Mouse (Mus musculus): ENCODE results near the gene Galr3. TPM values are rescaled to one million over a fixed set of nuclear protein-coding genes. Genes with fewer than 3 reads are reported as not detected.
"Not testable (repeated sequence)": the region's sequence is repeated elsewhere in the genome, so short reads cannot be mapped to it uniquely, and the experiment has no call there.

Gene Galr3
- total RNA-seq, 2 experiments from 2014 or later: 0.84 TPM; not detected in 1

DNA sequence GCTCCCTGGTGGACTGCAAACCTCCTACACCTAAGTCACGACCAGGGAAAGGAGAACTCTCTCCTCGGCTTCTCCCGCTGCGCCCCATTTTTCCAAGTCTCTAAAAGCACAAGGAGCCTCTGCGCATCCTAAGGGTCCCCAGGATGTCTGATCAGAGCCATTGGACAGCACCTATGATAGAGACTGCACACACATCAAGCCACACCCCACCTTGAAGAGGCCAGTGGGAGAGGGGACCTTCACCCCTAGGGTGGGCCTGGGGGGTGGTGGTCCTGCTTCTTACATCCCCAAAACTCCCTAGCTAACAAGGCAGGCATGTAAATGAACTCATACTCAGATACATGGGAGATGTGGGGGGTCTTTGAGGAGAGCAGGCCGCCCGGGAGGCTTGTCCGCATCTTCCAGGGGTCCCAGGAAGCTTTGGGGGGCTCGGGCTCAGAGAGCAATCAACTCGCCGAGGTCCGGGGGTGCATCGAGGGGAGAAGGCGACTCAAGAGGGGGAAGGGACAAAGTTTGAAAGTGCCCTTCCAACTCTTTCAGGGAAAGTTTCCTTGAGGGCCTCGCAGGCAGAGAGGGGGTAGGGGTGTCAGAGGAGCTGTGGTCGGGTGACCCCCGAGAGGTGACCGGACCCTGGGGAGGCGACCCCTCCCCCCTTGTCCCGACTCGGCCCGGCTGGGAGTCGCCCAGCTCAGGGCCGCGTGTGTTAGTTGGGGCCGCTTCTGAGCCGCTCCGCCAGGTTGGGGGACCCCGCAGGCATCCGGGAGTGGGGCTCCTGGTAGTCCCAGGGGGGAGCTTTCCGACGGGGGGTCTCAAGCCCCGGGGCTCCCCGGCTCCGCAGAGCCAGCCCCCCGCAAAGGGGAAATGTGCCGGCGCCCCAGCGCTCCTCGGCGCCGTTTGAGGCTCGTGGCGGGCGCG is 14.1 kb upstream of the Galr3 start:
- TF ChIP-seq CTCF (IDR thresholded peaks at IDR 0.05): no peak
- peak overlapping the region; percentile 99 for H3K27ac ChIP-seq
- peak overlapping the region; percentile 66 for H3K4me3 ChIP-seq
- intact Hi-C loops (cut with DNase I): loop anchor here (2.0 kb wide), 1 partner anchor 39 kb away; no protein-coding TSS in a partner anchor
- DNase-seq (ENCODE audit: extremely low spot score in 1 of 2, low spot score in 2 of 2): no peak

DNA sequence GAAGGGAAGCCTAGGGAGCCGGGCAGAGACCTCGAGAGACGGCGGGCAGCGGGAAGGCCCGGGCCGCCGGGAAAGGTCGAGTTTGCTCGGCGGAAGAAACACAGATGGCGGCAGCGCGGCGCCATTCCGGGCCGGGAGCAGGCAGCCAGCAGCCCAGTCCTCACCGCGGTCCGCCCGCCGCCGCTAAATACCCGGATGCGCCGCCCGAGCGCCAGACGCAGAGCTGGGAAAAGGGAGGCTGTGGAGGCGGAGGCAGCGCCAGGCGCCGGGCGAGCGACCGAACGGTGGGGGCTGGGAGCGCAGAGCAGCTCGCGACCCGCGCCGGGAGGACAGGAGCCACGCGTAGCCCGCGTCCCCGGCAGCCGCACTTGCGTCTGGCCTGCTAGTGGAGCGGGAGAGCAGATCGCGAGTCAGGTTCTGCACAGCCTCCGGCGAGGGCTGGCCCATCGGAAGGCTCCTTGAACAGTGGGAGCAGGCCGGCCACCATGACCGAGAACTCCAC is 13.4 kb upstream of the Galr3 start, which contains the start of gene H1f0:
H1f0 (plus strand) TSS at position 214 of the 502 bp plus-strand sequence.
- TF ChIP-seq CTCF (IDR thresholded peaks at IDR 0.05): no peak
- Histone ChIP-seq H3K27ac (peak within 1 kb of the TSS; percentile 99), H3K4me3 (peak within 1 kb of the TSS; percentile 66)
- intact Hi-C loops (cut with DNase I): no loop called here
- DNase-seq (ENCODE audit: extremely low spot score in 1 of 2, low spot score in 2 of 2): peak; percentile 94 to 97

DNA sequence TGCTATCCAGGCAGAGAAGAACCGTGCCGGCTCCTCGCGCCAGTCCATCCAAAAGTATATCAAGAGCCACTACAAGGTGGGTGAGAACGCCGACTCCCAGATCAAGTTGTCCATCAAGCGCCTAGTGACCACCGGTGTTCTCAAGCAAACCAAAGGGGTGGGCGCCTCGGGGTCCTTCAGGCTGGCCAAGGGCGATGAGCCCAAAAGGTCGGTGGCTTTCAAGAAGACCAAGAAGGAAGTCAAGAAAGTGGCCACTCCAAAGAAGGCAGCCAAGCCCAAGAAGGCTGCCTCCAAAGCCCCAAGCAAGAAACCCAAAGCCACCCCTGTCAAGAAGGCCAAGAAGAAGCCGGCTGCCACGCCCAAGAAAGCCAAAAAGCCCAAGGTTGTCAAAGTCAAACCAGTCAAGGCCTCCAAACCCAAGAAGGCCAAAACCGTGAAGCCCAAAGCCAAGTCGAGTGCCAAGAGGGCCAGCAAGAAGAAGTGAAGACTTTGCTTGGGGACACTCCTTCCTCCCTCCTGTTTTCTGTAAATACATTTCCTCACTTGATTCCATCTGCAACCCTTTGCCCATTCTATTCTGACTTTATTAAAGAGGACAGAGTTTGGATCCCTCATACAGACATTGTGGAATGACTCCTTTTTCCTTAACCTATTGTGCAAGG is 12.7 kb upstream of the Galr3 start:
- Histone ChIP-seq H3K4me3 (peak overlapping the region; percentile 66), H3K27ac (peak overlapping the region; percentile 99)
- intact Hi-C loops (cut with DNase I): no loop called here
- no peak for TF ChIP-seq CTCF (IDR thresholded peaks at IDR 0.05)
- no peak for DNase-seq (ENCODE audit: extremely low spot score in 1 of 2, low spot score in 2 of 2)

DNA sequence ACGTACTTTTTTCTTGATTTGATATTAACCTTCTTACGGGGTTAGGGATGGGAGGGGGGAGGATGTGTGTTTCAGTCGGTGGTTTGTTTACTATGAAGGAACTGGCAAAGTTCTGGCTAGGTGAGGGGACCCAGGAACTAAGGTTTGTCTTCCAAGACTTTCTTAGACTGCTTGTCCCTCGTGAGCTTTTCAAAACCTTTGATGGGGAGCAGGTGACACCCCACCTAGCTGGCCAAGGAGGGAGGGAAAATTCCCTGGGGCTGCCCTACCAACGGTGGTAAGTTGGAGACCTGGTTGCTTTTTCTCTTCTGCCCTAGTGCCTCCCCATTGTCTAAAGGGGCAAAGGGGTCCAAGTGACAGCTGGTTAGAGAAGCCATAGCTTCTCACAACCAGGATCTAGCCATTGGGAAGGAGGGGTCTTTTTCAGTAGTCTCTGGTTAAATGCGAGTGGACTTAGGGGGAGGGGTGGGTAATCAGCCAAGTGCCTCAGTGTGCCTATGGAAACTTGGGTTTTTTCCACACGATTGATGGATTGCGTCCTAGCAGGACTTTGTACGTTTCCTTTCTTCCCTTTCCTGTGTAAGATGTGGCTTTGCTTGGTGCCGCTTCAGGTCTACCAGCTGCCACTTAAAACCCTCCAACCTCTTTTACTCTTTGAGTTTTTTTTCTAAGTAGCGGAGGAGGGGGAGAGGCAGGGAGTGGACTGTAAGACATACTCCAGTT is 12.0 kb upstream of the Galr3 start:
- intact Hi-C loops (cut with DNase I): no loop called here
- H3K4me3 ChIP-seq: peak overlapping the region; percentile 66
- no peak for TF ChIP-seq CTCF (IDR thresholded peaks at IDR 0.05)
- H3K27ac ChIP-seq: no peak overlapping the region; the same call in 1 of the 2 replicates
- no peak for DNase-seq (ENCODE audit: extremely low spot score in 1 of 2, low spot score in 2 of 2)

DNA sequence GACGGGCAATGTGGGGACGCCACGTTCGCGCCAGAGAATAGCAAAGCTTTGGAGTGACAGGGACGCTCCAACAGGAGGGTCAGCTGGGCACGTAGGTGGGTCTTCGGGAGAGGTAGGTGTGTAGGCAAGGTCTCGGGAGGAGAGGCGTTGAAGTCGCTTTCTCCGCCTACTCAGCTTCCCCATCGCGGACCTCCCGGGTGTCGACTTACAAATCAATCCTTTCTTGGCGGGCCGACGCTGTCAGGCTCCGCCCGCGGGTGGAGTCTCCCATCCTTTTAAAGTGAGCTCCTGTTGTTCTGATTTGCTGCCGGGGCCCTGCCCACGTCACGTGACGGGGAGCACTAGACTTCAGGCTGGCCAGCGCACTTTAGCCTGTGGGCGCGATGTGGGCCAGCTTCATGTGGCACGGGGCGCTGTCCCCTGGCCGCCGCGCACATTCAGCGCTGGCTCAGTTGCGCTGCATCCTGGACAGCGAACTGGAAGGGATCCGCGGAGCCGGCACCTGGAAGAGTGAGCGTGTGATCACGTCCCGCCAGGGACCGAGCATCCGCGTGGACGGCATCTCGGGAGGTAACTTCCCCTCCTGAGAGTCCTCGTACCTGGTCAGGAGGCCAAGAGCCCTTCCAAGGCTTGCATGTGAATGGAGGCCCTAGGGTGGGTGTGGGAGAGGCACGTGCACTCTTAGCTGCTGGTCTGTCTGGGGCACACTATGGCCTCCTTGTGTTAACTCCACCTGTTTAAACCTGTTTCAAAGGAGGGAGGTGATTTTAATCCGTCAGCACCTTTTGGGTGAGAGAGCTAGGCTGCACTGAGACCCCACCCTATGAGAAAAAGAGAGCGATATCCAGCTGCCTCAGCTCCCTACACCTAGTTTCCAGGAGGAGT is 10.9 kb upstream of the Galr3 start:
- H3K27ac ChIP-seq: peak overlapping the region; percentile 26; the same call in 1 of the 2 replicates
- peak; percentile 76 to 86 for DNase-seq (ENCODE audit: extremely low spot score in 1 of 2, low spot score in 2 of 2)
- peak overlapping the region; percentile 66 for H3K4me3 ChIP-seq
- no peak; the same call in 1 of the 2 replicates for TF ChIP-seq CTCF (IDR thresholded peaks at IDR 0.05)
- intact Hi-C loops (cut with DNase I): no loop called here

DNA sequence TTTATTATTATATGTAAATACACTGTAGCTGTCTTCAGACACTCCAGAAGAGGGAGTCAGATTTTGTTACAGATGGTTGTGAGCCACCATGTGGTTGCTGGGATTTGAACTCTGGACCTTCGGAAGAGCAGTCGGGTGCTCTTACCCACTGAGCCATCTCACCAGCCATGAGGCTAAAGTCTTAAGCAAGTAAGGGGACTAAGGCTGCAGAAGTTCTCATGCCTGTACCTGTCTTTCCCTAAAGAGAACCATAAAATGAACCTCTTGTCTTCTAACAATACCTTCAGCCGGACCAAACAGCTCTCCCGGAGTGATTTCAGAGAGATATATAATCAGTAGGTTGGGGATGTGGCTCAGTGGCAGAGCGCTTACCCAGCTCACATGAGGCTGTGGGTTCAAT is 9.8 kb upstream of the Galr3 start:
- DNase-seq (ENCODE audit: extremely low spot score in 1 of 2, low spot score in 2 of 2); intact Hi-C loops (cut with DNase I); H3K4me3 ChIP-seq; H3K27ac ChIP-seq: not testable (repeated sequence)

DNA sequence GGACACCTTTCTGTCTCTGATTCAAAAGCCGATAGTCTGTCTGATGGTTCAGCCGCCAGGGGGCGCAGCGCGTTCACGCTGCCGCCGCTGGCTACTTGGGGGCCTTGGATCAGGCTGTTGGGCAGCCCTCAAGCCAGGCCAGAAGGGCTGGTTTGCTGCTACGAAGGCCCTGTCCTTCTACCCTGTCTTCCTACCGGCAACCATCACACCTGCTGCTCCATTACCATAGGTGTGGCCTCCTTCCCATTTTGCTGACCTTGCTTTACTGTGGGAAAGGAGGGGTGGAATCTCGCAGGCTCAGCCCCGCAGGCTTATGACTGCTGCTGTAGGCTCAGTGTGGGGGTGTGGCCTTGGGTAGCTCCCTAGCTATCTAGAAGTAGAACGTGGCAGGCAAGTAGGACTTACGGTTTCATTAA is 3.8 kb upstream of the Galr3 start:
- peak; percentile 68 to 79 for DNase-seq (ENCODE audit: extremely low spot score in 1 of 2, low spot score in 2 of 2)
- no peak overlapping the region for H3K4me3 ChIP-seq
- intact Hi-C loops (cut with DNase I): loop anchor here (2.0 kb wide), 1 partner anchor 33 kb away; no protein-coding TSS in a partner anchor

DNA sequence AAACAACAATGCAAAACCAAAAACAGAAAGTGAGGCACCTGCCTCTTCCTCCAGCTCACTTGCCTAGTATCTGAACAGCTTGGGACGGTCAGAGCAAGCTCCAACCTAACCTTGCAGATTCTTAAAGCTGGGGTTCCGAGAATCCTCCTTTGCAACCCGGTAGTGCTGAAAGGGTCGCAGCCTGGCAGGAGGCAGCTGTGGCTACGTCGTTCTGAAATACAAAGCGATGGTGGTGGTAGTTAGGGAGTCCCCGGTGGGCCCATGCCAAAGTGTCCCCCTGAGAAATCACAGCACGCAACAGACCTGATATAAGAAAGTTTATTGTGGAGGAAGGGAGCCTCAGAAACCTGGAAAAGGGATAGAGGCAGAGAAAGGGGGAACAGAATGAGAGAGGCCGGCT is 3.4 kb upstream of the Galr3 start:
- intact Hi-C loops (cut with DNase I): loop anchor here (2.0 kb wide), 1 partner anchor 32 kb away; no protein-coding TSS in a partner anchor
- Histone ChIP-seq H3K4me3 (no peak overlapping the region), H3K27ac (no peak overlapping the region)
- DNase-seq (ENCODE audit: extremely low spot score in 1 of 2, low spot score in 2 of 2): no peak
- no peak for TF ChIP-seq CTCF (IDR thresholded peaks at IDR 0.05)

More for the DNA sequence above, 3.8 kb upstream of the Galr3 start:
- no peak overlapping the region for H3K27ac ChIP-seq
- peak; percentile 92 for TF ChIP-seq CTCF (IDR thresholded peaks at IDR 0.05)

DNA sequence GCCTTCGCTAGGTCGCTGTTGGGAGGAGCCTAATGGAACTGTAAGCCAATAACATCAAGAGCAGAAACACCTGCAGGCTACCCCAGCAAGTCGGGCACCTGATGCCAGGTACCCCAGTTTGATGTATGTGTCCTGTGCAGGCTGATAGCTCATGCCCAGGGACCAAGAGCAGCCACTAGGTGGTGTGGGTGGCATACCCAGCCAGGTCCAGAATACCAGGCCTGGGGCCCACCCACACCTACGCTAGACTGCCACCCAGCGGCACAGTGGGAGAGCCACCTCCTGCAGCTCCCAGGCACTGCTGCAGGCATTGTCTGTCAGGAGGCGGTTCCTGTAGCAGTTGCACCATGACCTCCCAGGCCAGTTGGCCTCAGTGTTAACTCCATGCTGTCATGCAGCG is 2.8 kb upstream of the Galr3 start:
- intact Hi-C loops (cut with DNase I): loop anchor here (2.0 kb wide), 1 partner anchor 32 kb away; no protein-coding TSS in a partner anchor
- peak; percentile 50 to 51 for DNase-seq (ENCODE audit: extremely low spot score in 1 of 2, low spot score in 2 of 2)
- H3K27ac ChIP-seq: no peak overlapping the region
- TF ChIP-seq CTCF (IDR thresholded peaks at IDR 0.05): peak; percentile 69
- H3K4me3 ChIP-seq: no peak overlapping the region
